Mouse (Mus musculus): ENCODE data around the gene Cntrob.

Gene Cntrob

GRCm38 (mm10) chr11:69305291-69305690 lies 18.3 kb downstream of the Cntrob start:
- DNase-seq (ENCODE audit: low read depth in 1 of 2, low spot score in 2 of 2), result no peak

GRCm38 (mm10) chr11:69302817-69303216 lies 20.8 kb downstream of the Cntrob start:
- DNase-seq (ENCODE audit: low read depth in 1 of 2, low spot score in 2 of 2), result no peak

GRCm38 (mm10) chr11:69298231-69298630 lies 25.3 kb downstream of the Cntrob start:
- no peak for DNase-seq (ENCODE audit: low read depth in 1 of 2, low spot score in 2 of 2)

GRCm38 (mm10) chr11:69297799-69298198 lies 25.8 kb downstream of the Cntrob start:
- DNase-seq (ENCODE audit: low read depth in 1 of 2, low spot score in 2 of 2), result no peak

- DNase-seq (ENCODE audit: low read depth in 1 of 2, low spot score in 2 of 2), result no peak
These were observed 28.3 kb downstream of the Cntrob start for GRCm38 (mm10) chr11:69295286-69295685.

GRCm38 (mm10) chr11:69291111-69291510 lies 32.5 kb downstream of the Cntrob start:
- no peak for DNase-seq (ENCODE audit: low read depth in 1 of 2, low spot score in 2 of 2)

GRCm38 (mm10) chr11:69277267-69277666 lies 46.3 kb downstream of the Cntrob start:
- no peak for DNase-seq (ENCODE audit: low read depth in 1 of 2, low spot score in 2 of 2)

- DNase-seq (ENCODE audit: low read depth in 1 of 2, low spot score in 2 of 2), result no peak
These were observed 47.5 kb downstream of the Cntrob start for GRCm38 (mm10) chr11:69276081-69276480.

GRCm38 (mm10) chr11:69275650-69276049 lies 47.9 kb downstream of the Cntrob start:
- no peak for DNase-seq (ENCODE audit: low read depth in 1 of 2, low spot score in 2 of 2)

GRCm38 (mm10) chr11:69272122-69272740 lies 51.3 kb downstream of the Cntrob start:
- peak; percentile 14 to 62 for DNase-seq (ENCODE audit: low read depth in 1 of 2, low spot score in 2 of 2)

GRCm38 (mm10) chr11:69269575-69269974 lies 54.0 kb downstream of the Cntrob start:
- peak in 1 of 2 experiments; percentile 37 for DNase-seq (ENCODE audit: low read depth in 1 of 2, low spot score in 2 of 2)

GRCm38 (mm10) chr11:69268100-69268499 lies 55.5 kb downstream of the Cntrob start:
- DNase-seq (ENCODE audit: low read depth in 1 of 2, low spot score in 2 of 2), result no peak

- no peak for DNase-seq (ENCODE audit: low read depth in 1 of 2, low spot score in 2 of 2)
These were observed 56.2 kb downstream of the Cntrob start for GRCm38 (mm10) chr11:69267341-69267740.

- DNase-seq (ENCODE audit: low read depth in 1 of 2, low spot score in 2 of 2), result no peak
These were observed 57.3 kb downstream of the Cntrob start for GRCm38 (mm10) chr11:69266253-69266652.

- no peak for DNase-seq (ENCODE audit: low read depth in 1 of 2, low spot score in 2 of 2)
These were observed 58.2 kb downstream of the Cntrob start for GRCm38 (mm10) chr11:69265410-69265809.

GRCm38 (mm10) chr11:69264276-69264675 lies 59.3 kb downstream of the Cntrob start:
- DNase-seq (ENCODE audit: low read depth in 1 of 2, low spot score in 2 of 2), result no peak

- DNase-seq (ENCODE audit: low read depth in 1 of 2, low spot score in 2 of 2), result no peak
These were observed 63.5 kb downstream of the Cntrob start for GRCm38 (mm10) chr11:69260111-69260510.

- DNase-seq (ENCODE audit: low read depth in 1 of 2, low spot score in 2 of 2), result no peak
These were observed 65.3 kb downstream of the Cntrob start for GRCm38 (mm10) chr11:69258287-69258686.

- no peak for DNase-seq (ENCODE audit: low read depth in 1 of 2, low spot score in 2 of 2)
These were observed 65.8 kb downstream of the Cntrob start for GRCm38 (mm10) chr11:69257807-69258206.

- no peak for DNase-seq (ENCODE audit: low read depth in 1 of 2, low spot score in 2 of 2)
These were observed 66.5 kb downstream of the Cntrob start for GRCm38 (mm10) chr11:69257072-69257471.

GRCm38 (mm10) chr11:69254808-69255207 lies 68.8 kb downstream of the Cntrob start:
- DNase-seq (ENCODE audit: low read depth in 1 of 2, low spot score in 2 of 2), result no peak

GRCm38 (mm10) chr11:69253131-69253530 lies 70.4 kb downstream of the Cntrob start:
- no peak for DNase-seq (ENCODE audit: low read depth in 1 of 2, low spot score in 2 of 2)

GRCm38 (mm10) chr11:69251953-69252352 lies 71.6 kb downstream of the Cntrob start:
- no peak for DNase-seq (ENCODE audit: low read depth in 1 of 2, low spot score in 2 of 2)

Data from monocyte, adult 2 months (primary cell).